Mouse (Mus musculus): ENCODE measurements at regions not wholly inside any gene's neighbourhood (a gene's known extent, or its start where the extent isn't known, plus 50 kb on each side); places are given as distances from the start of the nearest gene placed in this dataset.

DNA sequence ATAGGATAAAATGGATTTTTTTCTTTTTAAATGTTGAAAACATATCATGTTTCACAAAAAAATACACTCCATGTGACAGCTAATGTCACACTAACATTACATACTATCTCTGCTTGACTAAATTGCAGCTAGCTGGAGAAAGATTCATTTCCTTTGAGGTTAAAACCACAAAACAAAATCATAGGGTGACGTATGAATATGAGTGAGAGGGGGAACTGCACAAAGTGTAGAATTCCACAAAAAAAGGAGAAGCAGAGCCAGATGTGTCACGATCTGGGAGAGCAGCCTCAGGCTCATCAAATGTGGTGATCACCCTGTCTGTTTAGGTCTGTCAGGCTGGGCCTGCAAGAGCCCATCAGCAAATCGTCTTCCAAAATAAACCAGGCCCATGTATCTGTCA lies 593.7 kb upstream of the Kirrel3 start:
- ATAC-seq (ENCODE audit: low FRiP score) (no peak), DNase-seq (ENCODE audit: low spot score) (no peak)

DNA sequence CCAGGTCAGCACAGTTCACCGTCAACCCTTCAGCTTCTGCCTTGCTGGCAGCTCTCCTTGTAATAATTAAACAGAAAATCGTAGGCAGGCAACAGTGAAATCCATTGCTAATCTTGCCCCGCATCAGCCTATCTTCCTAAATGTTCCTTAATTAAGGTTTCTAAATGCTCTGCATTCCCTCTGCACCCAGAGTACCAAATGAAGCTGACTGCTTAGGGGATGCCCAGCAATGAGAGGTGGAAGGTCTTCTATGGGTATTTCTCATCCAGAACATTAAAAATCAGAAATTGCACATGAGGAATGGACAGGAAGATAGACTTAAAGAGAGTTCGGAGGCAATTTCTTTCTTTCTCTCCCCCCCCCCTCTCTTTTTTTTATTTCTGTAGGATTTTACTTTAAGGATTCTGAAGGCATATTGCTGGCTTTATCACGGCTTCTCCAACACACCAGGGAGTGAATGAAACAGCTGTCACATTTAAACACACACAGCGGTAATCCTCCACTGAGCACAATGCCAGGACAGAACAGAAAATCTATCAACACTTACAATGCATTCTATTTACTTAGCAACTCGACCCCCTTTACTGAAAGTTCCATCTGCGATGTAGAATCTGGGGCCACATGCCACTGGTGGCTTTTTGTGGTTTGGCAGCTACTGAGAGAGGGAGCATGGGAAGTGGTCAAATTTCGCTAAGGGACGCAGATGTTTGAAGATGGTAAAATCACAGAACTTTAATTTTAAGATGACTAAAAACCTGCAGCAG lies 584.2 kb upstream of the Kirrel3 start:
- H3K4me1 ChIP-seq (ENCODE audit: insufficient read depth, low read length) = peaks cover 6% of the 10 kb centered on the region; the same call in 1 of the 2 replicates
- no peak overlapping the region for H3K9ac ChIP-seq (replicated peaks; ENCODE audit: low read length, poor library complexity, severe bottlenecking)
- H3K27me3 ChIP-seq (ENCODE audit: insufficient read depth, low read length) = no peaks in the 10 kb centered on the region
- no peaks in the 10 kb centered on the region for H3K9me3 ChIP-seq (ENCODE audit: low read length)
- no peak for TF ChIP-seq CTCF (IDR thresholded peaks at IDR 0.05)
- H3K4me2 ChIP-seq (ENCODE audit: low read depth, low read length, poor library complexity, severe bottlenecking) = no peak overlapping the region
- 26% methylated on average over 10 of the region's 10 CpGs for WGBS
- no peak overlapping the region for H3K4me3 ChIP-seq (ENCODE audit: low read depth, low read length)
- H3K27ac ChIP-seq (ENCODE audit: low read depth, low read length) = no peak overlapping the region
- no peaks in the 10 kb centered on the region for H3K36me3 ChIP-seq (ENCODE audit: insufficient read depth, low read length)
- ATAC-seq (ENCODE audit: low FRiP score) = no peak
- peak; percentile 63 for DNase-seq (ENCODE audit: low spot score)

More for the DNA sequence above, 593.7 kb upstream of the Kirrel3 start:
- Histone ChIP-seq H3K36me3 (ENCODE audit: insufficient read depth, low read length) (no peaks in the 10 kb centered on the region), H3K9me3 (ENCODE audit: low read length) (no peaks in the 10 kb centered on the region), H3K4me1 (ENCODE audit: insufficient read depth, low read length) (no peaks in the 10 kb centered on the region), H3K9ac (replicated peaks; ENCODE audit: low read length, poor library complexity, severe bottlenecking) (no peak overlapping the region), H3K4me3 (ENCODE audit: low read depth, low read length) (no peak overlapping the region), H3K4me2 (ENCODE audit: low read depth, low read length, poor library complexity, severe bottlenecking) (no peak overlapping the region), H3K27me3 (ENCODE audit: insufficient read depth, low read length) (no peaks in the 10 kb centered on the region), H3K27ac (ENCODE audit: low read depth, low read length) (no peak overlapping the region)
- TF ChIP-seq CTCF (IDR thresholded peaks at IDR 0.05) = no peak
- 68% methylated on average over 3 of the region's 3 CpGs for WGBS

DNA sequence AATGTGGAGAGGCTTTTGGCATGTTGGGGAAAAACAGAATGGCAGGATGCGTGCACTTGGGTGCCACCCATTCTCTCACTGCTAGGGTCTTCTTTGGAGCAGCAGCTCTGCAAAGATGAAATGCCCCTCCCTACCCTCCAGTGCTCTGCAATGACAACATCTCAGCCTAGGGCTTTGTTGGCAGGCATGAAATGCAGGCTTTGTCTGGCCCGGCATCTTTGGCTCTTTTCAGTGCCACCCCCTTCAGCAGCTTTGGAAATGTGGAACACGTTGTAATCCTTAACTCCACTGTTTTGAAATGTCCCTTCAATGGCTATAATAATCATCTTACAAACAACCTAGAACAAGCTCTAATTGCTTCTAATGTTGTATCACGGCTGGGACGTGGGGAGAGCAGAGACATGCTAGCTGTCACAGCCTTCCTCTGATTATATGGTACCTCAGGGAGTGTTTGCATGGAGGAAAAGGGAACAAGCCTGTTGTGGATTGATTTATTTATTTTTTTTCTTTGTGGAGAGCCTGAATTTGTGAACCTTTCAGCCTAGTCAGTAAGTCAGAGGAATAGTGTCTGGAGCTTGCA lies 581.6 kb upstream of the Kirrel3 start:
- TF ChIP-seq CTCF (IDR thresholded peaks at IDR 0.05) = no peak
- H3K27me3 ChIP-seq (ENCODE audit: insufficient read depth, low read length) = no peaks in the 10 kb centered on the region
- H3K27ac ChIP-seq (ENCODE audit: low read depth, low read length) = no peak overlapping the region
- H3K9ac ChIP-seq (replicated peaks; ENCODE audit: low read length, poor library complexity, severe bottlenecking) = no peak overlapping the region
- ATAC-seq (ENCODE audit: low FRiP score) (no peak), DNase-seq (ENCODE audit: low spot score) (no peak)
- H3K9me3 ChIP-seq (ENCODE audit: low read length) = no peaks in the 10 kb centered on the region
- 19% methylated on average over 5 of the region's 5 CpGs for WGBS
- no peak overlapping the region for H3K4me2 ChIP-seq (ENCODE audit: low read depth, low read length, poor library complexity, severe bottlenecking)
- no peak overlapping the region for H3K4me3 ChIP-seq (ENCODE audit: low read depth, low read length)
- no peaks in the 10 kb centered on the region for H3K36me3 ChIP-seq (ENCODE audit: insufficient read depth, low read length)
- H3K4me1 ChIP-seq (ENCODE audit: insufficient read depth, low read length) = peaks cover 6% of the 10 kb centered on the region; the same call in 1 of the 2 replicates

DNA sequence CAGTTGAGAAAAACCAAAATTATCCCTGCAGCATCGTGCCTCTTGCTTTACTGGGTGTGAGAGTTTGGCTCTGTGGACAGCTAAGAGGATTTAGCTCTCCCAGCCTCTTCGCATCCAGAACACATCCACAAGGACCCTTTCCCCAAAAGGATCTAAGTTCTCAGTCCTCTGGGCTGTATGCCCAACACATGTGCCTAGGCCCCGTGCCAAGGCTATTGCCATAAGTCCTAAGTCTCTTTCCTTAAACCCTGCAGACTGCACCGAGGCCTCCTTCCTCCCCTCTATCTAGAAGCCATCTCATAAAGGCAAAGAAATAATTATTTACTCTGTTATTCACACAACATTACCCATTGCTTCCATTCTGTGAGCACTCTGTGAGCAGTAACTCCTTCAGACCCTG lies 570.8 kb upstream of the Kirrel3 start:
- Histone ChIP-seq H3K4me1 (ENCODE audit: insufficient read depth, low read length) (no peaks in the 10 kb centered on the region), H3K36me3 (ENCODE audit: insufficient read depth, low read length) (no peaks in the 10 kb centered on the region), H3K27me3 (ENCODE audit: insufficient read depth, low read length) (no peaks in the 10 kb centered on the region), H3K4me3 (ENCODE audit: low read depth, low read length) (no peak overlapping the region), H3K9me3 (ENCODE audit: low read length) (no peaks in the 10 kb centered on the region), H3K4me2 (ENCODE audit: low read depth, low read length, poor library complexity, severe bottlenecking) (no peak overlapping the region), H3K9ac (replicated peaks; ENCODE audit: low read length, poor library complexity, severe bottlenecking) (no peak overlapping the region), H3K27ac (ENCODE audit: low read depth, low read length) (no peak overlapping the region)
- DNase-seq (ENCODE audit: low spot score) = peak; percentile 43
- 79% methylated on average over 4 of the region's 4 CpGs for WGBS
- TF ChIP-seq CTCF (IDR thresholded peaks at IDR 0.05) = no peak
- no peak for ATAC-seq (ENCODE audit: low FRiP score)

DNA sequence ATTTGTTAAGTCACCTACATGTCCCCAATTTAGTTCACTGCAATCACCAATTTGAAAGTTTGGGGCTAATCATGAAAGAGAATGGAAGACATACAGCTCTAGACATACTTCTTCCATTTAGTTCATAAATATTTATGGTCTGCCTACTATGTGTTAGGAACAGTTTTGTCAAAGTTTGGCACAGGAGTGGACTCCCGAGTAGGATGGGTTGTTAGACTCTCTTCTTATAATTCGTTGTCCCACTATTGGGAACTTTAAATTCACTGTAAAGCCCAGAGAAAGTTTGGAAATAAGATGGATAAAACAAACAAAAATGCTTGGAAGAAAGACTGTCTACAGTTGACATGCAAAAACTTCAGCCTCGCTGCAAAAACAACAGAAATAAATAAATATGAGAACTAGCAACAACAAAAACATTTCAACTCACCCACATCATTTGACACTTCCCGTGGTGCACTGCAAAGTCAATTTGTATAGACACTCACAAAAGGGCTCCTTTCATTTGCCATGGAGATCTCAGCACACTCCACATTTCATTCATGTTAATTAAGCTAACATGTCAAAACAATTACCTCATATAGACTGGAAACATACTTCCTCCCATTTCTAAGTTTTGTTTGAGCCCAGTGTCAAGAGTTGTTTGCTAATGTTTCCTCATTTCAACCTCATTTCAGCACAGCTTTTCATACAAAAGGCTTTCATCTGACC lies 570.2 kb upstream of the Kirrel3 start:
- no peaks in the 10 kb centered on the region for H3K9me3 ChIP-seq (ENCODE audit: low read length)
- no peaks in the 10 kb centered on the region for H3K36me3 ChIP-seq (ENCODE audit: insufficient read depth, low read length)
- no peak overlapping the region for H3K4me2 ChIP-seq (ENCODE audit: low read depth, low read length, poor library complexity, severe bottlenecking)
- H3K4me1 ChIP-seq (ENCODE audit: insufficient read depth, low read length) = no peaks in the 10 kb centered on the region
- no peak overlapping the region for H3K9ac ChIP-seq (replicated peaks; ENCODE audit: low read length, poor library complexity, severe bottlenecking)
- TF ChIP-seq CTCF (IDR thresholded peaks at IDR 0.05) = no peak
- DNase-seq (ENCODE audit: low spot score) (no peak), ATAC-seq (ENCODE audit: low FRiP score) (no peak)
- WGBS = 65% methylated on average over 4 of the region's 4 CpGs
- no peak overlapping the region for H3K4me3 ChIP-seq (ENCODE audit: low read depth, low read length)
- no peak overlapping the region for H3K27ac ChIP-seq (ENCODE audit: low read depth, low read length)
- no peaks in the 10 kb centered on the region for H3K27me3 ChIP-seq (ENCODE audit: insufficient read depth, low read length)

DNA sequence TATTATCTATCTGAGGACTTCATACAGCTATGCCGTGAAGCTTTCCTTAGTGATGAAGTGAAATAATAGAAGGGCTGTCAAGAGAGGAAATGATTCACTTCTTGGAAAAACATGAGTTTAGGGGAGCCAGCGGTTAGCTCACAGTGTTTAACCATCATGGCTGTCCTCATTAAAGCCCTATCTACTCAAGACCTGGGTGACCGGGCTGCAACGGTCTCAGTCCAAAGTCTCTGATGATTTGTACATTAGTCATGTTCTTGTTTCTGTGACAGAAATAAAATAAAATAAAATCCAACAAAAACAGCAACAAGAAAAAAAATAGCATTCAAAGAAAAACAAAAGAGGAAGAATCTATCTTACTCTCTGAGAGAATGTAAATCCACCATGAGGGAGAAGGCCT lies 555.4 kb upstream of the Kirrel3 start:
- WGBS = 87% methylated on average over 4 of the region's 4 CpGs
- H3K4me1 ChIP-seq (ENCODE audit: insufficient read depth, low read length) = no peaks in the 10 kb centered on the region
- H3K9me3 ChIP-seq (ENCODE audit: low read length) = no peaks in the 10 kb centered on the region
- ATAC-seq (ENCODE audit: low FRiP score) (no peak), DNase-seq (ENCODE audit: low spot score) (no peak)
- no peaks in the 10 kb centered on the region for H3K36me3 ChIP-seq (ENCODE audit: insufficient read depth, low read length)
- no peak overlapping the region for H3K4me3 ChIP-seq (ENCODE audit: low read depth, low read length)
- H3K27me3 ChIP-seq (ENCODE audit: insufficient read depth, low read length) = no peaks in the 10 kb centered on the region
- H3K9ac ChIP-seq (replicated peaks; ENCODE audit: low read length, poor library complexity, severe bottlenecking) = no peak overlapping the region
- H3K27ac ChIP-seq (ENCODE audit: low read depth, low read length) = no peak overlapping the region
- no peak for TF ChIP-seq CTCF (IDR thresholded peaks at IDR 0.05)
- no peak overlapping the region for H3K4me2 ChIP-seq (ENCODE audit: low read depth, low read length, poor library complexity, severe bottlenecking)
